Mouse (Mus musculus): ENCODE data around the gene Fnip1. TPM values are rescaled to one million over a fixed set of nuclear protein-coding genes. Genes with fewer than 3 reads are reported as not detected.
A peak's percentile ranks its signal among the peaks of the same experiment; 100 is the strongest.
"Not testable (repeated sequence)": the region's sequence is repeated elsewhere in the genome, so short reads cannot be mapped to it uniquely, and the experiment has no call there.

Fnip1 gene
- polyA plus RNA-seq (2012; rRNA removed), result 2.2 and 3.9 TPM in 2 replicates

- no peak for TF ChIP-seq CTCF (IDR thresholded peaks at IDR 0.05; ENCODE audit: insufficient read depth, low read length)
- peak; percentile 69; the same call in 1 of the 2 replicates for TF ChIP-seq POLR2A (IDR thresholded peaks at IDR 0.05; ENCODE audit: borderline replicate concordance, extremely low read depth, low read depth, low read length)
- Histone ChIP-seq H3K4me3 (replicated peaks; ENCODE audit: extremely low read depth, low read depth, low read length) (peak within 1 kb of the TSS; percentile 97), H3K4me1 (ENCODE audit: control insufficient read depth, insufficient read depth, low read length) (peaks cover 11% of the 10 kb centered on the region)
- 2% methylated on average over 47 of the region's 47 CpGs for WGBS
- DNase-seq, result peak; percentile 90
Observed at GRCm38 (mm10) chr11:54437823-54438337, at the start of gene Fnip1. Fnip1 (plus strand) TSS chr11:54438199.

DNA sequence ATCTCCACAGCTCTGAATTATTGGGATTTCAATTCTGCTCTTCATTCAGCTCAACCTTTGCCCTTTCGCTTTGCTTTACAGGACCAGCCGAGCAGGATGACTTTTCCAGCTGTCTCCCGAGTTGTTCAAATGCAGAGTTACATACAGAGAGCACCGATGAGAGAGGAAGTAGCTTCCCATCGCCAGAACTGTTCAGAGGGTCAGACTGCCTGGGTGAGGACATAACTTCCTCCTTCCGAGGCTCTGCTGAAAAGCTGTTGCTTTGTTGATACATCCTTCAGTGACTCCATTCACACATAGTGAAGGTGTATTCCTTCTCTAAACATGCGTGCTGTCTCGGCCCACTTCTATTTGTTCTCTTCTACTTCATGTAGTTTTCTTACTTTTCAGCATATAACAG, 47.6 kb upstream of the Fnip1 start:
- no peaks in the 10 kb centered on the region for H3K4me1 ChIP-seq (ENCODE audit: control insufficient read depth, insufficient read depth, low read length)
- TF ChIP-seq POLR2A (IDR thresholded peaks at IDR 0.05; ENCODE audit: borderline replicate concordance, extremely low read depth, low read depth, low read length) (no peak), CTCF (IDR thresholded peaks at IDR 0.05; ENCODE audit: insufficient read depth, low read length) (no peak)
- WGBS, result 32% methylated on average over 8 of the region's 8 CpGs
- DNase-seq, result no peak
- H3K4me3 ChIP-seq (replicated peaks; ENCODE audit: extremely low read depth, low read depth, low read length), result no peak overlapping the region

DNA sequence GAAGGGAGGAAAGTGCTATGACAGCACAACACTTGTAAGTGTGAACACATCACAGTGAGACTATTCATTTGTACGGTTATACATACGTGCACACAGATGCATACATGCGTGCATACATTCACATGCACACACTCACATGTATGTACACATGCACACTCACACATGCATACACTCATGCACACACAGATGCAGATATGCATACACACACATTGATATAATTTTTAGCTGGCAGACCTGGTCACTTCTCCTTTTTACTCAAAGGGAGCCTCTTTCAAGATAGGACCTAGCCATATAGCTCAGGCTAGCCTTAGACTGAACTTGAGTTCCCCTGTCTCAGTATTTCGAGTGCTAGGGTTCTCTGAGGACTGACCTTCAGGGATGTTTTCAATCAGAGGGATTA, 46.7 kb upstream of the Fnip1 start:
- no peak for TF ChIP-seq POLR2A (IDR thresholded peaks at IDR 0.05; ENCODE audit: borderline replicate concordance, extremely low read depth, low read depth, low read length)
- no peak for TF ChIP-seq CTCF (IDR thresholded peaks at IDR 0.05; ENCODE audit: insufficient read depth, low read length)
- no peak for DNase-seq
- H3K4me1 ChIP-seq (ENCODE audit: control insufficient read depth, insufficient read depth, low read length), result no peaks in the 10 kb centered on the region
- WGBS, result 89% methylated on average over 4 of the region's 4 CpGs
- H3K4me3 ChIP-seq (replicated peaks; ENCODE audit: extremely low read depth, low read depth, low read length), result no peak overlapping the region

DNA sequence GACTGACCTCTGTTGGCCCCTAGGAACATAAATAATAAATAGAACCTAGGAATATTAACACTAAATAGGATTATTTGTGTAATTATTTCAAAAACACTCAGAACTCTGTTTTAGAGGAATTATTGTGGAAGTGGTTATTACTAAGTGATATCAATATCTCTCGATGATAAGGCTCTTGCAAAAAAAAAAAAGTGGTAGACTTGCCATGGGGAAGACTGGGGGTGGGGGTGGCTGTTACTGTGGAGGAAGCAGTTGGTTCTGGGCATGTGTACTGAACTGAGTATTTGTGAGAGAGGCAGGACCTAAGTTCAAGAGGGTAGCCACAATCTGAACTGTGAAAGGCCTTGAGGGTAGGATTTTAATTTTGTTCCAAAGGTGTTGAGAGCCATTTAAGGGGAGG, 41.3 kb upstream of the Fnip1 start:
- no peaks in the 10 kb centered on the region for H3K4me1 ChIP-seq (ENCODE audit: control insufficient read depth, insufficient read depth, low read length)
- 63% methylated on average over 1 of the region's 1 CpGs for WGBS

DNA sequence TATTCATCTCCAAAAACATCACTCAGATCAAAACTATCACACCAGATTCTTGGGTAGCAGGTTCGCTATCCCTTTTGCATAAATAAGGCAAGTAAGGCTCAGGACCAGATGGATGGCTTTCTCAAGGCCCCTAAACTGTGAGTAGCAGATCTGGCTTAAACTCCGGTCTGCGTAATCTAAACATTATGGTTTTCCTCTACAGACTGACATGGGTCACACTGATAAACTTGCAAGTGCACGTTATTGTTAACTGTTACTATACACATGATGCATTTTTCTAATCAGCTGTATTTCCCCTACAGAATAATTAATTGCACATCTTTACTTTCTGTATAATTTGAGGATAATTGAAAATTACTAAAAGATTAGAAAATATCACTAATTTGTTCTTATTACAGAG, 39.9 kb upstream of the Fnip1 start:
- 58% methylated on average over 4 of the region's 4 CpGs for WGBS
- DNase-seq, result no peak
- no peak overlapping the region for H3K4me3 ChIP-seq (replicated peaks; ENCODE audit: extremely low read depth, low read depth, low read length)
- TF ChIP-seq CTCF (IDR thresholded peaks at IDR 0.05; ENCODE audit: insufficient read depth, low read length), result no peak
- no peak for TF ChIP-seq POLR2A (IDR thresholded peaks at IDR 0.05; ENCODE audit: borderline replicate concordance, extremely low read depth, low read depth, low read length)
- H3K4me1 ChIP-seq (ENCODE audit: control insufficient read depth, insufficient read depth, low read length), result no peaks in the 10 kb centered on the region

More for the DNA sequence above, 41.3 kb upstream of the Fnip1 start:
- no peak for DNase-seq
- TF ChIP-seq CTCF (IDR thresholded peaks at IDR 0.05; ENCODE audit: insufficient read depth, low read length) (no peak), POLR2A (IDR thresholded peaks at IDR 0.05; ENCODE audit: borderline replicate concordance, extremely low read depth, low read depth, low read length) (no peak)
- no peak overlapping the region for H3K4me3 ChIP-seq (replicated peaks; ENCODE audit: extremely low read depth, low read depth, low read length)

GRCm38 (mm10) chr11:54400803-54401202, 37.2 kb upstream of the Fnip1 start:
- not testable (repeated sequence) for H3K4me3 ChIP-seq (replicated peaks; ENCODE audit: extremely low read depth, low read depth, low read length); H3K4me1 ChIP-seq (ENCODE audit: control insufficient read depth, insufficient read depth, low read length); DNase-seq
- WGBS, result 95% methylated on average over 20 of the region's 20 CpGs

DNA sequence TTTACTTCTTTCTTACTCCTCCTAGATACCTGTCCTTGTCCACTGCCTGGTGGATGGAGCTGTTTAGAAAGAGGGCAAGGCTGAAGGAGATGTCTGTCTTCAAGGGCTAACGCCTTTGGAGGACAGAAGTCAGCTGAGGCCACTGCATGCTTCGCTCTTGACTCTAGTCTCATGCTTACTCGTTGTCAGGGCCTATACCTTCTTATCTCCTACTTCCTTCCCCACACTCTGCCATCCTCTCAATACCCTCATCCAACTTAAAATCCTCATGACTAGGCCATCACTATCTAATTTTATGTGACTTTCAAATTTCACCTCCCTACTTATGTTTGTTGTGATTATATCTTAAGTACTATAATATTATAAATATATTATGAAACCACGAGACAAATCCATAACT, 33.1 kb upstream of the Fnip1 start:
- DNase-seq, result no peak
- Histone ChIP-seq H3K4me3 (replicated peaks; ENCODE audit: extremely low read depth, low read depth, low read length) (no peak overlapping the region), H3K4me1 (ENCODE audit: control insufficient read depth, insufficient read depth, low read length) (no peaks in the 10 kb centered on the region)
- no peak for TF ChIP-seq CTCF (IDR thresholded peaks at IDR 0.05; ENCODE audit: insufficient read depth, low read length)
- TF ChIP-seq POLR2A (IDR thresholded peaks at IDR 0.05; ENCODE audit: borderline replicate concordance, extremely low read depth, low read depth, low read length), result no peak
- WGBS, result 68% methylated on average over 4 of the region's 4 CpGs

DNA sequence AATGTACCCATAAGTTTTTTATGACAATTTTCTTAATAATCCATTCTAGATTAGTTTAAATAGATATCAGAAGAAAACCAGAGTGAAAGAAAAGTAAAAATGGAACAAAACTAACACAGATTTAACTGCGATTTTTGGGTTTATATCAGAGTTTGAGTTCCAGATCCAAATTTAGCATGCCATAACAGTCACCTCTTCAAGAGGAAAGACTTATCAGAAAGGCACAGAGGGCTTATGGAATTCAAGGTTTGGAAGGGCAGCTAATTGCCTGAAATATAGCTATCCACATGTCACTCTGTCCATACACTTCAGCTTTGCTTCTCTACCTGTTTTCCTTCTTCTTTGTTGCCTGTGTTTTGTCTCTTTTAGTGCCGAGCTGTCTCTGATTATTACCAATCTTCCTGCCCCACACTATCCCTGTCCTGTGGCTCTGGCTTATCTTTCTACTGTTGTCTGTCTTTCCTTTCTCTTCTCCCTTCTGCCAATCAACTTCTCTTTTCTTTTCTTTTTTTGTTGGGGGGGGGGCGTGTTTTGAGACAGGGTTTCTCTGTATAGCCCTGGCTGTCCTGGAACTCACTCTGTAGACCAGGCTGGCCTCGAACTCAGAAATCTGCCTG, 31.0 kb upstream of the Fnip1 start:
- H3K4me3 ChIP-seq (replicated peaks; ENCODE audit: extremely low read depth, low read depth, low read length), result no peak overlapping the region
- no peaks in the 10 kb centered on the region for H3K4me1 ChIP-seq (ENCODE audit: control insufficient read depth, insufficient read depth, low read length)
- DNase-seq, result no peak
- 79% methylated on average over 4 of the region's 4 CpGs for whole genome bisulfite sequencing
- TF ChIP-seq CTCF (IDR thresholded peaks at IDR 0.05; ENCODE audit: insufficient read depth, low read length) (no peak), POLR2A (IDR thresholded peaks at IDR 0.05; ENCODE audit: borderline replicate concordance, extremely low read depth, low read depth, low read length) (no peak)

- H3K4me1 ChIP-seq (ENCODE audit: control insufficient read depth, insufficient read depth, low read length), result no peaks in the 10 kb centered on the region
- no peak overlapping the region for H3K4me3 ChIP-seq (replicated peaks; ENCODE audit: extremely low read depth, low read depth, low read length)
- TF ChIP-seq POLR2A (IDR thresholded peaks at IDR 0.05; ENCODE audit: borderline replicate concordance, extremely low read depth, low read depth, low read length) (no peak), CTCF (IDR thresholded peaks at IDR 0.05; ENCODE audit: insufficient read depth, low read length) (no peak)
- DNase-seq, result no peak
Observed at GRCm38 (mm10) chr11:54410612-54411011, 27.4 kb upstream of the Fnip1 start.

DNA sequence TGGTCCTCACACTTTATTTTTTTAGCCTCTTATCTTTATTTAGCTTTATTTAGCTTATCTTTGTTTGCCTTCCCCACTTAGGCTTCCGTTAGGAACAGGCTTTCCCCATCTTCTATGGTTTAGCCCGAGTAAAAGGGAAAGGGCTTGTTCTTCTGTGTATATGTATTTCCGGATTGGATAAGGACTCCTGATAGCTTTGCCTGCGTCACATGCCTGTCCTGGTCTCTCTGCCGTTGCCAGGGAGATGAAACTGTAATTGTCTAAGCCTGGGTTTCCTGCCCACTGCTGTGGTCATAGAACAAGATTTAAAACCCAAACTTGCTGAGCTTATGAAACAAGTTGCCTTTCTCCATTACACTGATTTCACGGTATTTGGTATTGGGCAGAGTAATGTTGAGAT, 25.0 kb upstream of the Fnip1 start:
- no peak for DNase-seq
- Histone ChIP-seq H3K4me1 (ENCODE audit: control insufficient read depth, insufficient read depth, low read length) (no peaks in the 10 kb centered on the region), H3K4me3 (replicated peaks; ENCODE audit: extremely low read depth, low read depth, low read length) (no peak overlapping the region)
- 5% methylated on average over 6 of the region's 6 CpGs for WGBS
- no peak for TF ChIP-seq POLR2A (IDR thresholded peaks at IDR 0.05; ENCODE audit: borderline replicate concordance, extremely low read depth, low read depth, low read length)
